Mouse (Mus musculus) heart, postnatal 4 days (tissue): ENCODE measurements around the gene Hspe1. TPM values are rescaled to one million over a fixed set of nuclear protein-coding genes. Genes with fewer than 3 reads are reported as not detected.
"Not testable (repeated sequence)": the region's sequence is repeated elsewhere in the genome, so short reads cannot be mapped to it uniquely, and the experiment has no call there.

ENCODE experiments used
- DNase-seq: peaks from one replicate; pipeline ENCODE4 v3.0.0; 2021
- total RNA-seq, 2 experiments: library from RNA; stranded (reverse); gene quantifications; 2 replicates each; pipeline ENCODE4 v1.2.3; 2021

The Hspe1 gene
- 100 to 1,000 TPM; 142 to 148 TPM for total RNA-seq

DNA sequence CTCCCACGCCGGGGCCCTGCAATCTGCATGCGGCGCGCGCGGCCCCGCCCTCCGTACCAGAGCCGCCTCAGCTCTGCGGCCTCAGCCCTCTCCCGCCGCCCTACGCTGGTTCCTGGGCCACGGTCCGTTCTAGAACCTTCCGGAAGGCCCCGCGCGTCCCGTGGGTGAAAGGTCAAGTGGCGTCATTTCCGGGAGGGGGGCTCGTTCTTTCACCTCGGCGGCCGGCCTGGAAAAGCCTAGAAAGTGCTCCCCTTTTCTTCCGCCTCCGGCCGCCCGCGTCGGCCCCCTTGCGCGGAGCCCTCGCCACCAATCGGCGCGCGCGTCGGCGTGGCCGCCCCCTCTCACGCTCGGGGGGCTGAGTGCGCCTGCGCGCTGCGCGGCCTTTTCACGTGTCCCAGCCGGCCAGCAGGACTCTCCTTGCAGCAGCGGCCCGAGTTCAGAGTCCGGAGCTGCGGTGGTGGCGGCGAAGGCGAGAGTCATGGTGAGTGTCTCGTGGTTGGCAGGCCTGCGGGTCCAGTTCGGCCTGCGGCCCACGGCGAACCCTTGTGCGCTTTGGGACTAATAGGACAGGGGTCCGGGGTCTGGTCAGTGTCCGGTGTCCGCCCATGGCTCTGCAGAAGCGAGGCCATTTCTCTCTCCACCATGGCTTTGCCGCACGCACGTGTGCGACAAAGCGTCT lies at the start of gene Hspe1, which contains the start of gene Hspd1:
Gene Hspe1, plus strand, starts transcription at position 201 of the 679 bp plus-strand sequence.
Gene Hspd1, minus strand, starts transcription at position 312 of the 679 bp plus-strand sequence.
- DNase-seq = peak; percentile 99

- no peak for DNase-seq
Observed at GRCm38 (mm10) chr1:55039944-55040343, 48.0 kb upstream of the Hspe1 start.

DNA sequence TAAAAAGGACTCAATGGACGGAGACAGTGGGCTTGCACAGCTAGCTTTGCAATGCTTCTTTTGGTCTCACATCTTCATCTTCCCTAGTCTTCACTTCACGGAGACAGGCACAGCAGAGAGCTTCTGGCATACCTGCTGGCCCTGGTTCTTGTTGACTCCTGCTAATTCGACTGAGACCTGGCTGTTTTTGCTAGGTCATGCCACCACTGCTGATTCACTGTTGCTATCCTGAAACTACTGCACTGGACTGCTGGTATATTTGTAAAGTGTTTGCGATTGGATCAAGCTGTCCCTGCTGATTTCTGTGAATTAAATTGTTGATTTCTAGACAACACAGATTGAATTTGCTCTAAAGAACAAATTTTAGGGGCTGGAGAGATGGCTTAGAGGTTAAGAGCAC lies 46.2 kb upstream of the Hspe1 start:
- DNase-seq = no peak

DNA sequence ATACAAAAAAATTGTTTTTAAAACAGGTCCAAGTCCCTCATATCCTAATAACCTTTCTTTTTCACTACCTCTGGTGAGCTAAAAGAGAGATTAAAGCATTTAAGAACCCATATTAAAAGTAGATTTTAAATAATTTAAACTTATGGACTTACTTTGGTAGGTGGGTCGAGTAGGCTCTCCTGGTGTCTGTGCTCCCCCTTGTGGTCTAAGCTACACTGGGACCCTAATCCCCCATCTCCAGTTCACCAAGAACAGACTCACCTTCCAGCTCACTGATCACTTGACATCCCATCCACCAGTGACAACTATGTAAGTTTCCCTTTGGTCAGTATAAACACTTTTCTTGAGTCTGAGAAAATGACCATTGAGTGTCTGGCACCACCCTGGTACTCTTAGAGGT lies 45.7 kb upstream of the Hspe1 start:
- DNase-seq = no peak

- no peak for DNase-seq
Observed at GRCm38 (mm10) chr1:55043164-55043563, 44.8 kb upstream of the Hspe1 start.

GRCm38 (mm10) chr1:55048841-55049587 lies 38.9 kb upstream of the Hspe1 start:
- no peak for DNase-seq

- no peak for DNase-seq
Observed at GRCm38 (mm10) chr1:55051671-55052070, 36.3 kb upstream of the Hspe1 start.

- peak; percentile 99 for DNase-seq
Observed at GRCm38 (mm10) chr1:55052355-55052953, 35.5 kb upstream of the Hspe1 start, which contains the start of gene Coq10b. Coq10b (plus strand) TSS chr1:55052770.

DNA sequence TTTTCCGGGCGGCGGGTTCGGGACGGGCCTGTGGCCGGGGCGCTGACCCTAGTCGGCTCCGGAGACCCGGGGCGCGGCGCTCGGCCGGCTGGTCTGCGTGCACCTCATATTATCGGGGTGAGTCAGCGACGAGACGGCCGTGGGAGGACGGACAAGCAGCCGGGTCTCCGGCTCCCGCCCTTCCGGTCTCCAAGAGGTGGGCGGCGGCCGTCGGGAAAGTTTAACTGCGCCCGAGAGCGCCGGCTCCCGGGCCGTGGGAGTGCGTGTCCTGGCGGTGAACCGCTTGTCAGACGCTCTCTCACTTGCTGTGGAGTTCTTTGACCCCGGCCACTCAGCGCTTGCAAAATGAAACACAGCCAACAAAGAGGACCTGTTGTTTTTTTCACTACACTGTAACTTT lies 34.9 kb upstream of the Hspe1 start:
- peak; percentile 86 for DNase-seq

DNA sequence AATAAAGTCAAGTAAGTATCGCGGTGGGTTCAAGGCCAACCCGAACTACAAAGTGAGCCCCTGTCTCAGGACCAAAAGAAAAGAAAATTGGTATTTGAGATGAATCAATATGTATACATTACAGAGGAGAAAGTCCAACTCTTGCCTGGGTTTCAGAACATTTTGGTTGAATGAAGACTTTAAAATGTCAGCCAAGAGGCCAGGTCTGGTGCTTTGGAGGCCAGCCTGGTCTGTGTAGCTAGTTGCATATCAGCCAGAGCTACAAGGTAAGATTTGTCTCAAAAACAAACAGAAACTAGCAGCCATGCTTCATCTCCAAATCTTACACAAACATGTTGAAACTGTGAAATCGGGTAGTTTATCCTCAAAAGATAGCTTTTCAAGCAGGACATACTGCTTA lies 34.3 kb upstream of the Hspe1 start:
- no peak for DNase-seq

DNA sequence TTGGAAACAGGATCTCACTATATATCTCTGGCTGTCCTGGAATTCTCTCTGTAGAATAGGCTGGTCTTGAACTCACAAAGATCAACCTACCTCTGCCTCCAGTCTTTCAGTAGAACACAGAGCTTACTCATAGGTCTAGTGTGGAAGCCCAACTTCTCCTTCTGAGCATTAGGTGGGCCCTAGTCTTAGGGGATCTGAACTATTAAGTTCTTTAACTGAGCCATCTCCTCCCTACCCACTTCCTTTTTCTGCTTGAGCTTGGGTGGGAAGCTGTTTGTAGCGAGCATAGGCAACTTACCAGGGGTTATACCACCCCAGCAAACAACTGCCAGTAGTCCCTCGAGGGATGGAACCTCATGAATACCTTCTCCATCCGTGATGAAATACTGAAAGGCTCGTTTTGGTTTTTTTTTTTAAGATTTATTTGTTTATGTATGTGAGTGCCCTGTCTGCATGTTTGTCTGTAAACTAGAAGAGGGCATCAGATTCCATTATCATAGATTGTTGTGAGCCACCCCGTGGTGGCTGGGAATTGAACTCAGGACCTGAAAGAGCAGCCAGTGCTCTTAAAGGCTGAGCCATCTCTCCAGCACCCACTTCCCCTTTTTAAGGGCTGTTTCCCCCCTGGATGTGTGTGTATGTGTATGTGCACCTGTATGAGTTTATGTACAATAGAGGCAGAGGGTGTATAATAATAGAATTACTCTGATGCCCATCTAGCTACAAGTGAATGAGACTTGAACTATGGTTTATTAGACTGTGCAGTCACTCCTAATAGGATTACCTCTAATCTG lies 32.4 kb upstream of the Hspe1 start:
- DNase-seq = no peak

- DNase-seq = not testable (repeated sequence)
Observed at GRCm38 (mm10) chr1:55058383-55058782, 29.5 kb upstream of the Hspe1 start.

GRCm38 (mm10) chr1:55061099-55061498 lies 26.8 kb upstream of the Hspe1 start:
- DNase-seq = no peak

DNA sequence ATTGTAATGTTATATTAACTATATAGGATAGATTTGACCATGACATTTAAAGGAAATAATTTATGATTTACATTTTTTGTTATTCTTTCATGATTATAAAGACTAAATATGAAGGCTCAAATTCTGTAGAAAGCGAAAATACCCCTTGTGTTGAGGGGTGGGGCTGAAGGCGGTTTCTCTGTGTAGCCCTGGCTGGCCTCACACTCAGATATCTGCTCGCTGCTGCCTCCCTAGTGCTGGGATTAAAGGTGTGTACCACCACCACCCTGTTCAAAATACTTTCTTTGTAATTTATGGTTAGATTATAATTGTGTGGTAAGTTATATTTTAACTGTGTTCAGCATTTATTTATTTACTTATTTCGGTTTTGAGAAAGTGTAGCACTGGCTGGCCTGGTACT lies 26.2 kb upstream of the Hspe1 start:
- no peak for DNase-seq

DNA sequence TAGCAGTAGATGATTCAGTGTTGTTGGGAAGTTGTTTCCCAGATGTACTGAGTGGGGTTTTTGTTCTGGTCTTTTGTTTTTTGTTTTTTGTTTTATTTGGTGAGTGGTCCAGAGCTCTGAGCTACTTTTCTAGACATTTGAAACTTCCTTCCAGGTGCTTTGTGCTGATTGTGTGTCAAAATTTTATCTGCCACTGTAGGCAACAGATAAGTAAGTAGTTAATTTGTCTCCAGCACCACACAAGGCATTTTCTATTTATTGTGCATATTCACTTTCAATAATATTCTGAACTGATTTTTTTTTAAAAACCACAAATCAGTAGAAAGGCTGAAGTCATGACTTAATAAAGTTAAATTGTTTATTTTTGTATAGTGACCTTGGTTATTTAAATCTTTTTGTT lies 15.6 kb upstream of the Hspe1 start:
- DNase-seq = not testable (repeated sequence)

DNA sequence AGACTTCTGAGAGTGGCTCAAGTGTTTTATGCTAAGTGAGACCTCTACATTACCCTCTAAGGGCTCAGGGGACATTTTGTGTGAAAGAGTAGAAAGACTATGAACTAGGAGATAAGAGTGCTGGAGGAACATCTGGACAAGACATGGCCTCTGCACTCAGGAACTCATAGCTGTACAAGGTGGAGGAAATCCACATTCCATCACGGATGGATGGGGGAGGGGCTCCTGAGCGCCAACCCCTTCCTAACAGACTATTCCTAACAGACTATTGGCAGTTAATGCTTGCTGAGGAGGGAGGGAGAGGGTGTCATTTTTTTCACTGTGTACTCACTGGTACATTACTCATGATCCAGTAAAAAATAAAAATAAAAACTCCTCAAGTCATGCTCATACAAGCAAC lies 13.2 kb upstream of the Hspe1 start:
- no peak for DNase-seq

DNA sequence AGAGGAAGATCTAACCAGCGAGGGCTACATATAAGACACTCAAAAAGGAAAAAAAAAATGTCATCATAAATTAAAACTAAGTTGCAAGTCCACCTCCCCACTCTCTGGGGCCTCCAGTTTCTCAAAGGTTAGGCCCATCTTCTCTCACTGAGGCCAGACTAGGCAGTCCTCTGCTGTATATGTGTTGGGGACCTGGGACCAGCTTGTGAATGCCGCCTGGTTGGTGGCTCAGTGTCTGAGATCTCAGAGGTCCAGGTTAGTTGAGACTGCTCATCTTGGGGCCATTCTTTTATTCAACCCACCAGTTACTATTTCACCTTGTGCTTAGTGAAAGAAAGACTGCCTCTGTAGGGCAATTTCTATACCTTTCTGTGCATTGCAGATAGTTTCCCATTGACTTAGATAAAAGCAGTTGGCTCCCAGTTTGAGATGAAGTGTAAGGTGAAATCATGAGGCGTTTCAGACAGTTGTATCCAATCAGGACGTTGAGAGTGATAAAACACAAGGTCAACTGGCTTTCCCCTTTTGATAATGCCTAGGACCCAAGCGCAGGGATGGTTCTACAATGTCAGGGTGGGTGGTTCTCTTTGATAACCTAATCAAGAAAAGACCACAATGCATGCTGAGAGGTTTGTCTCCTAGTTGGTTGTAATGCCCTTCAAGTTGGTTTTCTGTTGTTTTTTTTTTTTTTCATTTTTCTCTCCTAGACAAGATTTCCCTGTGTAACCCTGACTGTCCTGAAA lies 12.1 kb upstream of the Hspe1 start:
- DNase-seq = no peak

- DNase-seq = no peak
Observed at GRCm38 (mm10) chr1:55076395-55076743, 11.6 kb upstream of the Hspe1 start.

DNA sequence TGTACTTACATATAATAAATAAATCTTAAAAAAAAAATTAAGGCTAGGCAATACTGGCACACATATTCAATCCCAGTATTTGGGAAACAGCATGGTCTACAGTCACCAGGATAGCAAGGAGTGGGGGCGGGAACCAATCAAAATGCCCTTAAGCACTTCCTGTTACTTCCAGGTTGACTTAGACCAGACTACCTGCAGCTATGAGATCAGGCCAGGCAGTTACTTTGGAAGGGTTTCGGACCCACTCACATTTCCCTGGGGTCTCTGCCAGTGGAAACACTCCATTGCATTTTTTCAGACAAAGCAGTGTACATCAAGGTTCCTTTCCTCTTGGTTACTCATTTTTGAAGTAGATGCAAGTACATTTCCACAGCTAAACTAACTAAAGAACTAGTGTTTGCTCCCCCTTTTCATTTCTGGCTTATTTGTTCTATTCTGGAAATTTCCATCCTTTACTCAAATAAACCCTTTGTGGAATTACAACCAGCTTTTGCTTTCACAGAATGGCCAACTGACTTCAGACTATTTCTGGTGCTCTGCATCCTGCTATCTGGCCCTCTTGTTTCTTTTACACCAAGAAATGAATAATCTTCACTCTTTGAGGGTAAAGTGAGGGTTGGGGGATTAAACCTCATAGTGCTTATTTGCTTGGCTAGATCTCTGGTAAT lies 10.9 kb upstream of the Hspe1 start:
- DNase-seq = no peak

GRCm38 (mm10) chr1:55079677-55080076 lies 8.3 kb upstream of the Hspe1 start:
- DNase-seq = peak; percentile 33

GRCm38 (mm10) chr1:55082106-55082505 lies 5.8 kb upstream of the Hspe1 start:
- DNase-seq = no peak
